Mouse (Mus musculus): Measurements from ENCODE around the gene Sertad2. TPM values are rescaled to one million over a fixed set of nuclear protein-coding genes. Genes with fewer than 3 reads are reported as not detected.

Gene Sertad2
- total RNA-seq, 1 experiment from 2014 or later = 12.6 TPM

DNA sequence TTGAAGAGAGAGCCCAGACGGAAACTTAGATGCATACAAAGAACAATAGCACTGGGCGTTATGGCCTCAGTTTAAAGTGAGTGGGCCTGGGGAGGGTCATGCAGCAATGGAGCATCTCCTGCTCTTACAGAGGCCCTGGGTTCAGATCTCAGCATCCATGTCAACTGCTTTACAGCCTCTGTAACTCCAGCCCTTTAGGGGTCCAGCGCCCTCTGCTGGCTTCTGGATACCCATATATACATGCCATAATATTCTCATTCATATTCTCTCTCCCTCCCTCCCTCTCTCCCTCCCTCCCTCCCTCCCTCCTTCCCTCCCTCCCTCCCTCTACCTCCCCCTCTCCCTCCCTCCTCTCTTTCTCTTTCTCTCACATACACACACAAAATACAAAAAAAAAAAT lies 49.0 kb downstream of the Sertad2 start:
- ATAC-seq (replicated peaks; ENCODE audit: low read depth, poor library complexity, severe bottlenecking) = no peak

DNA sequence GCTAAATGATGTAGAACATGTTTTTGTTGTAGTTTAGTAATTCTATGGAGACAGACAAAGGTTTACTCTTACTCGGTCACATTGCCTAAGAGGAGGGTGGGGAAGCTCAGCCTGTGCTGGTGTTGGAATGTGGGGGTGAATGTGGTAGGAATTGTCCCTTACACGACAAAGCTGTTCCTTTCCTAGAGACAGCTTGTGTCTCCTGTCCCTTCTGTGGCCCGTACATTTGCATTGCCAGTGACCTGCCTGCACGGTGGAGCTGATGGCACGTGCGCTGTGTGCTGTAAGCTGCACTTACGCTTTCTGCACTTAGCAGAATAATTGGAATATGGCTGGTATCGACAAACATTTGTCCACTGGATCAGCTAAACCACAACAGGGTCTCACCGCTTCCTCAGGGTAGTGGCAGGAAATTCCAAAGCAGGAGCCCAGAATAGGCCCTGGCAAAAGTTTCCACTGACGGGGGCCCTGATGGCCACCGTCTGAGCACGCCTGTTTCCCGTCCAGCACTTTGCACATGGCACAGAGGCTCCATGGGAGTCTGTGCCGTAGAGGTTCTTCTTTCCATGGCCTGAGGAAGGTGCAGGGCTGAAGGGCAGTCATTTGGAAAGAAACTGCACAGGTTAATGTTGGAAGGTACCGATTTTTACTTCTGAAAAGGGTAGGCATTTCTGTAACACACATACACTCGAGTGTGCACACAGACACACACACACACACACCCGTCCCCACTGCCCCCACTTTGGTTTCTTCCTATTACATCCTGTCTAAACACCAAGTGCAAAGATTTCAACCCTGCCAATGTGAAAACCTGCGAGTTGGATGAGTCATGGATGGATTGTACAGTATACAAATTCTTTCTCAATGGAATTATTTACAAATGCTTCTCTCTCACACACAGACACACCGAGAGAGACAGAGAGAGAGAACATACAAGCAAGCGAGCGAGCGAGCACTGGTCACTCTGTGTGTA lies 51.5 kb downstream of the Sertad2 start:
- ATAC-seq (replicated peaks; ENCODE audit: low read depth, poor library complexity, severe bottlenecking) = no peak

DNA sequence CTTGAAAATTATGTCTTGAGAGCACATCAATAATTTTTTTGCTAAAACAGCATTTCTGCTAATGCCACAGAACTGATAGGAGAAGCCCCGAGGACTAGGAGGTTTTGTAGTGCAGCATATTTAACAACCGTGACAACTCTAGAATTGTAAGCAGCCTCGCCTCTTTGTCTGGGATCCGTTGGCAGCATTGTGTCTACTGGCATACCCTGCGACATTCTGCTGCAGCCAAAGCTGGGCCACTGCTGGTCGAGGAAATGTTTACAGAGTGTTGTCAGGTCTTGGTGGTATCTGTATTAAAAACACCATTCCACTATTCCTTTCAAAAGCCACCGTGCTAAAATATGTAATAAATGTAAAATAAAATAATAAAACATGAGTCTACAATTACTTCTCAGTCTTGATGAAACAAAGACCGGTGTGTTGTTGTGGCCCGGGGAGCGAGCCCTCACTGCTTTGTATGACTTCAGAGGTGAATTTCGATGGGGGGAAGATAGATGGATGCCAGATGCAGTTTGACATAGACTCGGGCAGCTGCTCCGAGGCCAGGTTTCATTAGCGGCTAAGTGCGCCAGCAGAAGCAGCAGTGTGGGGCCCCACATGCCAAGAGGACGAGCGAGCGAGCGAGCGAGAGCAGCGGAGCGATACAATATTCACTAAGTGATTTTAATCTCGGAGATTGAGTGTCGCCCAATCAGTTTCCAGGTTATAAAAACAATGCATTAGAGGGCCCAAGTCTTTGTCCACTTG lies 60.2 kb downstream of the Sertad2 start:
- ATAC-seq (replicated peaks; ENCODE audit: low read depth, poor library complexity, severe bottlenecking) = no peak

DNA sequence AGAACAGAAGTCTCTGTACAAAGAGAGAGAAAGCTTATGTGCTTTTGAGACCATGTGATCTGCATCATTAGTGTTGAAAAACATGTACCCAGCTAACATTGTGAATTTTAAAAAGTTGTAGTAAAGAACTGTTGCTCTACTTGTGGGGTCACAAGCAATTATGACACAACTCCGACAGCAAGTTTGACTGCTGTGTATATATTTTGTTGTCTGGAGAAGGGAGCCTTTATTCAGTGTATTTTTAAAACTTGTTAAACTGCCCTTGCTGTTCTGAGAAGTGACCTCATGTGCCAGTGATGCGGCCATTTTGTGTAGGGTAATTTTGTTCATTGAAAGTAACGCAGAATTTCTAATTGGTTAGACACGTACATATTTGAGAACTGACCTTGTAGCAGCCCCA lies 61.1 kb downstream of the Sertad2 start:
- no peak for ATAC-seq (replicated peaks; ENCODE audit: low read depth, poor library complexity, severe bottlenecking)

DNA sequence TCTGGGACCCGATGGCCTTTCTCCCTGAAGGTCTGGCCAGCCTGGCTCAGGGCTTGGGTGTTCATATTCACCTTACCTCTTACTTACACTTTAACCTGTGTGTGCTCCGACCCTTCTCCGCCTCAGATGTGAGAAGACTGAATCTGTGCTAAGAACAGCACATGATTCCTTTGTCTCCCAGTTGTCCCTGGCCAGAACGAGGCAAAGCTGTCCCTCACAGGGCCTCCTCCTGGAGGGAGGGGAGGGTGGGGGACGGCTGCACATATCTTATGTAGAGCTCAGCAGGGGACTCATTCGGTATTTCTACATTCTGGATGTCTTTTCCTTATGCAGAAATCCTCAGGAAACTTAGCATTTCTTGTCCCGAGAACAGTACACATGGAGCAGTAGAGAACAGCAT lies 62.6 kb downstream of the Sertad2 start:
- no peak for ATAC-seq (replicated peaks; ENCODE audit: low read depth, poor library complexity, severe bottlenecking)

DNA sequence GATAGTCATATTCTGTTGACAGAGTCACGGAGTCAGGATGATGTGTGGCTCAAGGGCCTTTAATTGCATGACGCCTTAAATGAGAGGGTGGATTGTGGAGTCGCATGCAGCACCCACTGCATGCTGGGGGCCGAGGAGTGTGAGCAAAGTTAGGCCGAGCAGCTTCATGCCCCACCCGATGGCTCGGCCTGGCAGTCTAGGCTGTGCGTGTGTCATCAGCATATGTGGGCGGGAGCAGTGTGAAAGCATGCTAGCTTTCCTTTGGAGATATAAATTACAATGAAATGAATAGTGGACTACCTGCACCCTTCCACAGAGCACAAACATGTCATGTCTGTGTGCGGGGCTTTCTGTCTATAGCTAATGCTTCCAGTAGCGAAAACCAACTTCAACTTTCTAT lies 65.4 kb downstream of the Sertad2 start:
- ATAC-seq (replicated peaks; ENCODE audit: low read depth, poor library complexity, severe bottlenecking) = no peak

DNA sequence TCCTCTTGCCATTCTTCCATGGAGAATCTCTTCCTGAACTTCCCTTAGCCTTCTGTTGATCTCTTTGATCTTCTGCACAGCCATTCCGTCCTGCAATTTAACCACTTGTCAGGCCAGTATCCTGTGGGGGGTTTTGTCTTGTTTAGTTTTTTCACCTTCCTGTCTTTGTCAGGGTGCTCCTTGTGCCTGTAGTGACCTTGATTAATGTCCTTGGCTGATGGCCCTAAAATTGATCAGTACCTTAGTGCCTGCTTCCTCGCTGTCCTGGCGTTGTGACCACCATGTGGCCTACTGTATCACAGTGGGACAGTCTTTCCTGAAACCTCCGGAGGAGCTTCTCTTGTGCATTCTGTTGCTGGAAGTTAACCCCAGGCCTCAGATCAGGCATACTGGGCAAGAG lies 70.2 kb downstream of the Sertad2 start:
- no peak for ATAC-seq (replicated peaks; ENCODE audit: low read depth, poor library complexity, severe bottlenecking)

DNA sequence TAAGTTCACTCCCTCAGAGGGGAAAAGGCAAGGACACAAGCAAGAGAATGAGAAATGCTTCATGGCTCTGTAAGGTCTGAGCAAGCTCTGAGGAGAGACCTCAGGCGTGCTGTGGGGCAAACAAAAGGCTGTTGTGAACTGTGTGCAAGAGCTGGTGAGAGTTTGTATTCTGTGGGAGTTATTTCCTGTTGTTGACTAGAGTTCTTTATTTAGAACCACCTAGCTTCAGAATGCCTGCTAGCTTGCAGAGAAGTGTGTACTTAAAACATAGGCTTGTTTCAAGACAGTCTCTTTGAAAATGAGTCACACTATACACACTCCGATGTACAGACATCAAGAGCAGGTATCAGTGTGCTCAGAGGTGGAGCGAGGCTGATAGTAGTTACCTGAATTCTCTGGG lies 73.0 kb downstream of the Sertad2 start:
- no peak for ATAC-seq (replicated peaks; ENCODE audit: low read depth, poor library complexity, severe bottlenecking)

DNA sequence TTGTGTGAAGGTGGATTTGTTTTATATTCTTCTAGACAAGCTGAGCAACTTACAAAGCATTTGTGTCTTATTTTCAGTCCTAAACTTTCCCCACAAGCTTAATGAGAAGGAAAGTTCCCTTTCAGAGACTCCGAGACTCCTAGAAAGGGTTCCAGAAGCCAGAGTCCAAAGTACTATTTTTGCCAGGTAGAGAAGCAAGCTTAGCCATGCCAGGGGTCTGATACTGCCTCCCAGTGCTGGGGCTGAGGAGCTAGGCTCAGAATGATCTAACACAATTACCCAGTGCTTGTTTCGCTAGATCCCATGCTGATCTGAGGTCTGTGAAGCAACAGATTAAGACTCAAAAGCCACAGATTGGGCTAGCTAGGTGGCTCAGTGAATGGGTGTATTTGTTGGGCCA lies 84.1 kb downstream of the Sertad2 start:
- ATAC-seq (replicated peaks; ENCODE audit: low read depth, poor library complexity, severe bottlenecking) = no peak

DNA sequence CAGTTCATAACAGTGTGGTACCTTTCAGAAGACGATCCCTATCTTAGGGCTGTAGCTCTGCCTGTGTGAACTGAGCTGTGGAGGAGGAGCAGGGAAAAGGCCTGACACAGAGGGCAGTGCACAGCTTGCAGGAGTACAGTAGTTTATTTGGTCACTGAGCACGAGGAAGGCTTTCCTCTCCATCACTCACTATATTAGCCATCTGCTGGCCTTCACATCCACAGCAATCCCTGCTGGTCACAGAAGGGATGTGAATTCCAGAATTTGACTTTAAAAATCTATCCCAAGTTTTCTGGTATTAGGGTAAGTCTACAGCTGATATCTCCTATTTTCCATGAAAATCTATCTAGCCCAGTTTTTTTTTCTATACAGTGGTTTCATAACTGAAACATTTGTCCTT lies 85.2 kb downstream of the Sertad2 start:
- no peak for ATAC-seq (replicated peaks; ENCODE audit: low read depth, poor library complexity, severe bottlenecking)

DNA sequence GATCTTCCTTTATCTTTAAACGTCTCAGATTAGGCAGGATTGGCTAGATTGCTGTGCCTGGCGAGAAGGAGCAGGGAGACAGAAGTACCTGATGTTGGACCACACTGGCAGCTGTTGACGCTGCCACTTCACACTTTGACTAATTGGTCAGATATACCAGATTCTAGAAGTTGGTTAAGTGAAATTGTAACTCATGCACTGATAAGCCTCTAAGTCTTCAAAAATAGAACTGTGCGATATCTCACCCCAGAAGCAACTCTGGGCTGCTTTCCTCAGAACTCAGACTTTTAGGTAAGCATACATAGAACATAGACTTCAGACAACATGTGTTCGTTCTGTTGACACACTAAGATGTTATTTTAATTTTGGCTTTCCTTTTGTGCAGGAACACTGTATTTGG lies 86.6 kb downstream of the Sertad2 start:
- ATAC-seq (replicated peaks; ENCODE audit: low read depth, poor library complexity, severe bottlenecking) = no peak

DNA sequence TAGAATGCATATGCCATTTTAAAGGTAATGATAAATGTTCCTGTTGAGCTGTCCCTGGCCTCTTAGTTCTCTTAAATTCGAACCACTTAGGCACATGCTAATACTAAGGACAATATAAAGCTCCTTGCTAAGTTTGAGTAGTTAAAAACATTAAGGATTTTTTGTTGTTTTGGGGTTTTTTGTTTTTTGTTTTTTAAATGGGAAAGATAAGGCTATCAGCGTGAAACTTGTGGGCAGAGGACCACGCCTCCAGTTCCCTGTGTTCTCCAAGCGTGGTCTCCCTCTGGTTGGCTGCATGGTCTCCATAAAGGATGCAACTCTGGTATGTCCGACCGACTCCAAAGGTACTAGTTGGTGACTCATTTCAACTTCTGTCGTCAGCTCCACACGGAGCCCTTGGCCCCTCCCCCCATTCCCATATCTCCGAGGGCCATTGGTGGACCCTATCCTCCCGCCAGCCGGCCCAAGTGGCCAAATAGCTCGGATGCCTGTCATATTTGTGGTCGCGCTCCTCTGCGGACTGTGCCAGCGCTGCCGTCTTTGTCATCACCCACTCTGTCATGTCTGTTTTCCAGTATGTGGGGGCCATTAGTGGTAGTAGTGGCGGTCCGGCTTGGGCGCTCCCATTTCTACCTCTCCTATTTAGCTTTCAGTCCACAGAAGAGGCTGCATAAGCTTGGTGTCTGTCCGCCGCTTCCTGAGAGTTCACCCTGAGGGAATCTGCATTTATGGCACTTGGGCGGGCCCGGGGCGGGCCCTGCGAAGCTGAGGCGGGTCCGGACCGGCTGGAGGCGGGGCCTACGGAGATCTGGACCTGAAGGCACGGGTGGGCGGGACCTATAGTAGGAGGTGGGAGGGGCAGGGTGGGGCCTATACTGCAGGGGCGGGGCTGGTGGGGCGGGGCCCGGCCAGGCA lies 88.2 kb downstream of the Sertad2 start:
- peak; percentile 70 for ATAC-seq (replicated peaks; ENCODE audit: low read depth, poor library complexity, severe bottlenecking)

DNA sequence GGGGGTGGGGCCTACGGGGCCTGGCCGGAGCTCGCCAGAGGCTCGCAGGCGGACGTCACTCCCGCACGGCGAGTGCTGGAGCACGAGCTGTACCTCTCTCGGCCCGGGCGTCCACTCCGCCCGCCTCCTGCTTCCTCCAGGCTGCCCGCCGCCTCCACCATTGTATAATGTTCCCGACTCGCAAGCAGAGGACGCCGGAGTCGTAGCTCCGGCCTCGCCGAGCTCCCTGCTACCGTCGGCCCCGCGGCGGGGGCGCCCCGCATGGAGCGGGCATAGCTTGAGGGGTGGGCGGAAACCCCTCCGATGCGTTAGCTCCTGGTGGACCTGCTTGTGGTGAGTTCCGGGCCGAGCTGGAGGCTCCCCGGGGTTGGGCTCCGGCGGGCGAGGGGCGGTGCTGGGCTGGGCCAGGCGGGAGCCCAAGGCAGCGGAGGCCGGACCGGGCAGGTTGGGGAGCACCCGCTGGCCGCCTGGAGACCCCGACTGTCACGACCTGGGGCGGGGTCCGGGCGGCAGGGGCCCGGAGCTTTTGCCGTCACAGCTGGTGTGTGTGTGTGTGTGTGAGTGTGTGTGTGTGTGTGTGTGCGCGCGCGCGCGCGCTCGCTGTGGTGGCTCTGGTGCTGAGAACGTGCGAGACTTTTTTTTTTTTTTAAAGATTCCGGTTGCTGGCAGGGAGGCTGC lies 89.0 kb downstream of the Sertad2 start:
- ATAC-seq (replicated peaks; ENCODE audit: low read depth, poor library complexity, severe bottlenecking) = peak; percentile 60

DNA sequence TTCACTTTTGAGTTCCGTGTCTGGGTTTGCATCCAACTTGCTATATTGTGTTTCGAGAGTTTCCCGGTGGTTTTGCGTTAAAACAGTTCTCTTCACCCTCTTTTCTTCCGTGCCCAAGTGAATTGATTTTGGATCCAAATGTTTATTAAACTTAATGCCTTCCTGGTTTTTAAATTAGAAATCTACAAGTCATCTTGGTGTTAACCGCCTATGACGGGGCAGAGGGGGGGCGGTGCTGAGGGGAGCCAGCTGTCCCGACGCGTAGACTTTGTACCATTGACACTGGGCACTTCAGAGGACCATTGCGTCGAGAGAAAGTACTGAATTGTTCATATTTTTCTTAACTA lies 89.5 kb downstream of the Sertad2 start:
- peak; percentile 37 for ATAC-seq (replicated peaks; ENCODE audit: low read depth, poor library complexity, severe bottlenecking)

DNA sequence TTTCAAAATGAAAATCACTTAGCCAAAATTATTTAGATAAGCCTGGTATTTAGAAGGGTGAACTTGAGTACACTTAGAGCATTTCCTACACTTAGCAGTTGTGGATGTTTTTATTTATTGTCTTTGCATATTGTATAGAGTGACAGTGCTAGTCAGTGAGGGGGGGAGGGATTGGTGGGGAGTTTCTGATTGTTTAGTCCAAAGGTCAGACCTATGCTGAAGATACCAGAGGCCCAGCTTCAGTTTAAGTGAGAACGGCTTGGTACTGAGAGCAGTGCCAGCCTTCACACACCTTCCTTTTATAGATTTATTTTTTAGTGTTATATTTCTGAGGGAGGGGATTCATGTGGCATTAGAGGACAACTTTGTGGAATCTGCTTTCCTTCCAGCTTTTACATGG lies 91.5 kb downstream of the Sertad2 start:
- ATAC-seq (replicated peaks; ENCODE audit: low read depth, poor library complexity, severe bottlenecking) = no peak

DNA sequence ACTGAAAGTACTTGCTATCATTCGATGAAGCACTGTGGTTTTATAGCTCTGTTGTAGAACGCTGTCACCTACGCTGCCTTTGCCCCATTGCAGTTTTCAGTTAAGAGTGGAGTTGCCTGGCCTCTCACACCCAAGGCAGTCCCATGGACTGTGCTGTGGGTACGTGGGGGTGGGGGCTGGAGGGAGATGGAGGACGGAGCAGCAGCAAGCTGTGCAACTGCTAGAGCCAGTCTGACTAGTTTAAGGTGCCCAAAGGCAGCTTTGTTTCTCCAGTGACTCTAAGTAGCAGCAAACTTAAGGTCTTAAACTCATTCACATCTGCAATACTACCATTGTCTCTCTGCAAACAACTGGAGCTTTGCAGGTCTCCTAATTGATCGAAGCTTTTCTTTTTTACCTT lies 92.6 kb downstream of the Sertad2 start:
- no peak for ATAC-seq (replicated peaks; ENCODE audit: low read depth, poor library complexity, severe bottlenecking)

DNA sequence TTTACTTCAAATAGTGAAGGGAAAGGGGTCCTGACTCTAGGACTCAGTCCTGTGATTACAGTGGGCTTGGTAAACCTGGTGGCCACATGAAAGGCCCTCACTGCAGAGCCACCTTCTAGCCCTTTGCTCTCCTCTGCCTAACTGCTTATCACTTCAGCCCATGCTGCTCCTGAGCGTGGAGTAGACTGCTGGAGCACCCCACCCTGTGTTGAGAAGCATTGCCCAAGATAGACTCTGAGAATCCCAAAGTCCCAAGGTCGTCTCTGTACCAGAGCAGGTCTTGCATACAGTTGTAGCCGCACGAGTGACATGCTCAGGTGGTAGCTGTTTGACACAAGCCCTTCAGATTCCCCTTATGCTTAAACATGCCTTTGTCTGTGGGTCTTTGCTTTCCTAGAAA lies 93.1 kb downstream of the Sertad2 start:
- 0 out of 2 replicates have a peak, but pooled peaks have one; percentile 23 for ATAC-seq (replicated peaks; ENCODE audit: low read depth, poor library complexity, severe bottlenecking)

DNA sequence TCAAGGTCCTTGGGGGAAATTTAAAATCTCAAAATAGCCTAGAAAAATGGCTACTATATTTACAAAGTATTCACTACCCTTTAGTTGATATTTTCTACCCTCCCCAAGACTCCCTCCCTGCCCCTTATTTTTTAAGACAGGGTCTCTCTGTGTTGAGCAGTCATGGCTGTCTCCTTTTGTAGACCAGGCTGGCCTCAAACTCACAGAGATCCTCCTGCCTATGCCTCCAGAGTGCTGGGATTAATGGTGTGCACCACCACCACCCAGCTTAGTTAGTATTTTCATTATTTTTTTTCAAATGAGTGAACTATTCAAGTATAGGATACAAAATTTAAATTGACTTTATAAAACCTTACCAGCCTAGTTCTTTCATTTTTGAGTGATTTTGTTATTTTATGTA lies 94.0 kb downstream of the Sertad2 start:
- no peak for ATAC-seq (replicated peaks; ENCODE audit: low read depth, poor library complexity, severe bottlenecking)

DNA sequence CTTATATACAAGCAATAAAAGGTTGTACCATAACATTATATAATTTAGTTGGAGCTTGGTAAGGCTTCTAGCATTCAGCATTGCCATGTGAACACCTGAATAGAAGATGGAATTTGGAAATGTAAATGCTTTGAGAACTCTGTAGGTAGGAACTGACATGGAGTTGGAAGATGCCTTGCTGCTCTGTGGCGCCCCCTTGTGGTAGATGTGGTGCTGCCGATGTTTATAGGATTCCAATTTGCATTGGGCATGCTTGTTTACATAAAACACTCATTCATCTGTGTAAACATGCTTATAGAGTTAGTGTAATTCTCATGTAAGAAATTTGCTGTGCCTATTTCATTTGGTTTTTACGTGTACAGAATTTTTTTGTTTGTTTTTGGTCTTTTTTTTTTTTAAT lies 95.8 kb downstream of the Sertad2 start:
- ATAC-seq (replicated peaks; ENCODE audit: low read depth, poor library complexity, severe bottlenecking) = peak; percentile 55

DNA sequence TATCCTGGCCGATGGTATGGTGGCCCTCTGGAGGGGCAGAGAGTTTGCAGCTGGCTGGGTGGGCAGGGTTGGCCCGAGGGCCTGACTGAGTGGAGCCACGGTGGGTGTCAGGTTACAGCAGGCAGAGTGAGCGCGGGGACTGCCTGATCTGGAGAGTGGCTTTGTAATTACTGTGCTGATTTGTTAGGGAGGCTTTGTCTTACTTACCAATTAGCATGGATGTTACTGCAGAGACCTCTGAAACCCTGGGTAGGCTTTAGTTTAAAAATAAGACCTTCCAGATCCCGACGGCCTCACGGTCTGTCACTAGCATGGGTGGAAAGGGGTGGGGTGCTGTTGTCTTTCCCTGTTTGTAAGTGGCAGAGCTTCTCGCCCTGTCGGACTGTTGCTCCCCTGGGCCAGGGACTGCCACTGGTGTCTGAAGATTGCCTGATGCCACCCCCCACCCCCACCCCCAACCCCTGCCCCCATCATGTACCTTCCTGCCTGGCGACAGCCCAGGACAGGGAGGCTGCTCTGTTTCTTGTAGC lies 96.9 kb downstream of the Sertad2 start:
- peak; percentile 50 for ATAC-seq (replicated peaks; ENCODE audit: low read depth, poor library complexity, severe bottlenecking)

Data from common myeloid progenitor, adult 5-6 weeks (primary cell).